Mouse (Mus musculus) gonadal fat pad, adult 2 months (tissue): ENCODE data around the gene Psmc3ip. TPM values are rescaled to one million over a fixed set of nuclear protein-coding genes. Genes with fewer than 3 reads are reported as not detected.
"Not testable (repeated sequence)": the region's sequence is repeated elsewhere in the genome, so short reads cannot be mapped to it uniquely, and the experiment has no call there.

Experiments
- DNase-seq: peaks from one replicate; pipeline ENCODE4 v3.0.0-alpha.2; 2012; ENCODE audit warnings: low read depth
- polyA plus RNA-seq: library from polyadenylated mRNA; depleted of rRNA; stranded (reverse); fragments of >200 nt; gene quantifications from 2 replicates; pipeline ENCODE4 v1.2.3, GENCODE M21; 2012; rRNA removed

The Psmc3ip gene
- 1.5 and 2.9 TPM in 2 replicates for polyA plus RNA-seq

DNA sequence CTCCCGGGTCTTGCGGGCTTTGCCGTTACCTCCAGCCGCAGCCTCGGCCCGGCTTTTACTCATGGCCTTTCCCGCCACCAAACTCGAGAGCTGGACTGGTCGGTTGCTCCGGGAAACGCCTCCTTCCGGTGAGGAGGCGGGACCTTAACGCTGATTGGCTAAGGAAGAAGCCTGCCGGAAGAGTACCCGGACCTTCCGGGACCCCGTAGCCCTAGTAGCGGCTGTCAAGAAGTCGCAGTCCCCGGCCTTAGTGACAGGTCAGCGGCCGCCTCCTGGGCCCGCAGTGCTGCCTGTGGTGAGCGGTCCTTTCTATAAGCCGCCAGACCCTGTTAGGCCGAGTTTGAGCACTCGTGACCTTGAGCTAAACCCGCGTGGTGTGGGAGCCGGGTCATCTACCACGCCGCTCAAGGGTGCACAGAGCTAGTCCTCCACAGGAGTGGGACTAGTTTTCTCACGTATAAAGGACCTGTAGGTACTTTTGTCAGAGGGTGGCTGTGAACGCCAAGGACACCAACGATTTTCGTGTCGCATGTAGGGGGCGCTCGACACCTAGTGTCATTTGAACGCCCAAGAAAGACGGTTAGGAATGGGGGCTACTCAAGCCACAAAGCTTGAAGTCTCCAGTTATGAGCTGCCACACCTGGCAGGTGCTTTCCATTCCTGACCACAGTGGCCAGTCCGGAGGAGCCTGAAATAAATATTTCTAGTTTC, at the start of gene Psmc3ip:
Gene Psmc3ip, minus strand, starts transcription at position 123 of the 711 bp plus-strand sequence.
- DNase-seq = no peak

DNA sequence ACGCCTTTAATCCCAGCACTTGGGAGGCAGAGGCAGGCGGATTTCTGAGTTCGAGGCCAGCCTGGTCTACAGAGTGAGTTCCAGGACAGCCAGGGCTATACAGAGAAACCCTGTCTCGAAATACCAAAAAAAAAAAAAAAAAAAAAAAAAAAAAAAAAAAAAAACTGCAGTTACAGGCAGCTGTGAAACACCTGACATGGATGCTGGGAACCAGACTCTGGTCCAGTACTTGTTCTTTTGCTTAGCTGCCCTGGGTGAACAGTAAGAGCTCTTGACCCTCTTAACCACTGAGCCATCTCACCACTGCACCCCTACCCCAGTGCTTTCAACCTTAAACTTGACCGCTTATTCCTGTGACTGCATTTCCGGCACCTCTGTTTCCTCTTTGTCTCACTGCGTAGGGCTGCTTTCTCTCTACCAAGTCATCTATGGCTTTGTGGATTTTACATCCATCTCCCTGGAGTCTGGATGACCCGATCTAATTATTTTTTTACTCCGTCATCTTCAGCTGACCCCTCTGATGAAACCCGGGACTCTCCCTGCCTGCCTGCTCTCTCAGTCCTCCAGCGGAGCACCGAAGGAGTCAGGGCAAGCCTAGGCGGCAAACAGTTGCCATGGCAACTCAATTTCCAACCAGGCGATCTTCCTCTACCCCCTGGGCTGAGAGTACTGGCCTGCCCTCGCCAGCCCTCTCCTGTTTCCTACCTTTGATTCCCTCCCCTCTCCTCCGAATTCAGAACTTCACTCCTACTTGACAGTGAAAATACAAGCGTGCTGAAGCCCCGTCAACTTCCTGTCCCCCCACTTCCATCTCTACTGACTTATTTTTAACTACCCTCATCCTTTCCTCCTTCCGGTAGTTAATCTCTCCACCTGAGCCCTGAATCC, 48.3 kb upstream of the Psmc3ip start:
- no peak for DNase-seq

DNA sequence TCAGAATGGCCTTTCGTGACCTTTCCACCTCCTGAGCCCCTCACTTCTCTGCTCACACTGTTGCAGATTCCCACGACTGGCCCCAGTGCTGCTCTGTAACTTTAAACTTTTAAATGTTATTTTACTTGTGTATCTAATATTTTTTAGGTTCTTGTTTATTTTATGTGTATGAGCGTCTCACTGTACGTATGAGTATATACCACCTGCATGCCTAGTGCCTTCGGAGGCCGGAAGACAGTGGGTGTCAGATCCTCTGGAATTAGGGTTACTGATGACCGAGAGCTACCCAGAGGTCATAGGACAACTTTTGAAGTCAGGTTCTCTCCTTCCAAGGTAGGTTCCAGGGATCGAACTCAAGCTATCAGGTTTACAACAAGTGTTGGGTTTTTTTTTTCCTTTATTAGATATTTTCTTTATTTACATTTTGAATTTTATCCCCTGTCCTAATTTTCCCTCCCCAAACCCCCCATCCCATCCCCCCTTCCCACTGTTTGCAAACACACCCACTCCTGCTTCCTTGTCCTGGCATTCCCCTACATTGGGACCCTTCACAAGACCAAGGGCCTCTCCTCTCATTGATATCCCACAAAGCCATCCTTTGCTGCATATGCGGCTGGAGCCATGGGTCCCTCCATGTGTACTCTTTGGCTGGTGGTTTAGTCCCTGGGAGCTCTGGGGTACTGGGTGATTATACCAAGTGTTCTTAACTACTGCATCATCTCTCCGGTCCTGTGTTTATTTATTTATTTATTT, 47.2 kb upstream of the Psmc3ip start:
- DNase-seq = no peak

DNA sequence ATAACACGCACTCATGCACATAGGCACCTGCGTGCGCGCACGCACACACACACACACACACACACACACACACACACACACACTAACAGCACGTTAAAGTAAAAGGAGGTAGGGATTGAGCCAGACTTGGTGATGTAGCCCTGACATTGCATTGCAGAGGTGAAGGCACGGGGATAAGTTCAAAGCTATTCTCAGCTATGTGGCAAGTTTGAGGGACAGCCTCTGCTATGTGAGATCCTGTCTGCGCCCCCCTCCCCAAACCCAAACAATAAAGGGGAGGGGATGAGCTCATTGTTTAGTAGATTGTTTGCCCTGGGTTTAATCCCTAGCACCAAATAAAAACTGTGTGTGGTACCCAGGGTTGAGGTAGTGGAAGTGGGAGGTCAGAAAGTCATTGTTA, 45.9 kb upstream of the Psmc3ip start:
- DNase-seq = no peak

DNA sequence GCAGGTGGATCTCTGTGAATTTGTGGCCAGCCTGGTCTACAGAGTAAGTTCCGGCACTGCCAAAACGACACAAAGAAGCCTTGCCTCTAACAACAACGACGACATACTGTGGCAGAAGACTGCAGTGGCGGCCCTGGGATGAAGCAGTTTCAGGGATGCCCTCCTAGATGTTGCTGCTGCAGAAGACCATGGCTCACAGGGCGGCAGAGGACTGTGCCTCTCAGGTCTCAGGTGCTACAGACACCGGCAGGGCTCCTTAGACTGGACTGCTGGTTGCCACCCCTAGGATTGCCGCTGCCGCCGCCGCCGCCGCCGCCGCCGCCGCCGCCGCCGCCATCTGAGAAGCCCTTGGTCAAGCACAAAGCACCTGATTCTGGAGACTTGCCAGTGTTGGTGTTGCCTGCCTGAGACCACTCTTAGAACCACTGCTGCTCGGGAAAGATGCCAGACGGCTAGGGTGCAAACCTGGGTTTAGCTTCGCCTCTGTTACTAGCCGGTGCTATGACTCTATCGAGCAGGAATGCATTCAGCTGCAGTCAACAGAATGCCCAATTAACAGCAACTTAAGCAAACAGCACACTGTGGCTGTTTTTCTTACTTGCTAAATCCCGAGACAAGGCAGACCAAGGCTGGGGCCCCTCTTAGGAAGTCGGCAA, 45.1 kb upstream of the Psmc3ip start:
- DNase-seq = no peak

DNA sequence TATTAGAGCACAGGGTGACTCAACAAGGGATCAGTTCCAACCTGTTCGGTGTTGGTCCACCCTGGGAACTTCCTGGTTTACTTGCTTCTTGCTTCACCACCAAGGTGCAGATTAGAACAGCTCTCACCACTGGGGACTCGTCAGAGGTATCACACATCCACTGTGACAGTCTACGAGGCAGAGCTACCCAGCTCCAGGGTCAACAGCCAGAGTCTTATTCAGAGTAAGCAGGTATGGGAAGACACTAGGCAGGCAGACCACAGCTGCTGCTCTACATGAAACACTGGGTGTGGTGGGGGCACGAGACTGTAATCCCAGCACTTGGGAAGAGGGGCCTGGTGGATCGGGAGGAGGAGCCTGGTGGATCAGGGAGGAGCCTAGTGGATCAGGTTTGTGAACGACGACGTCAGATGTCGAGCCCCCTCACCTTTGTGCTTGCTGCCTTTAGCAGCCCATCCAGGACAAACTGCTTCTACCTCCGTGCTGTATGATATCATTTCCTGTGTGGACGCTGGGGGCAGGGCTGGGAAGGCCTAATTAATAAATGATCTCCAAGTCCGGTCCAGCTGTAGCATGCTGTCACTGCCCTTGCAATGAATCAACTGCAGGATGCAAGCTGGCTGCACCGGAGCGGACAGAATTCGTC, 43.4 kb upstream of the Psmc3ip start:
- no peak for DNase-seq

DNA sequence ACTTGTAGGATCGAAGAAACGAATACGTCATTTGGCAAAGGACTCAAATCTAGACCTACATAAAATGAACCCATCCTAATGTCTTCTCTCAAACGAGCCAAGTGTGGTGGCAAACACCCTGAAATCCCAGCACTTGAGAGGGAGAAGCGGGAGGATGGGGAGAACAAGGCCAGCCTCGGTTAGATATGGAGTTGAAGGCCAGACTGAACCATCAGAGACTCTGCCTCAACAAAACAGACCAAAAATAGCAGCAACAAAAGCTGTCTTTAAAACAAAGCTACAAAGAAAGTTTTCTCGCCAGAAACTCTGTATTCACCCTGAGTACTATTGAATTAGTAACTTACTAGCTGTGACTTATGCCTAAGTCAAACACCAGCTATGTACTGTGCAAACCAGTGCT, 41.8 kb upstream of the Psmc3ip start:
- DNase-seq = no peak

DNA sequence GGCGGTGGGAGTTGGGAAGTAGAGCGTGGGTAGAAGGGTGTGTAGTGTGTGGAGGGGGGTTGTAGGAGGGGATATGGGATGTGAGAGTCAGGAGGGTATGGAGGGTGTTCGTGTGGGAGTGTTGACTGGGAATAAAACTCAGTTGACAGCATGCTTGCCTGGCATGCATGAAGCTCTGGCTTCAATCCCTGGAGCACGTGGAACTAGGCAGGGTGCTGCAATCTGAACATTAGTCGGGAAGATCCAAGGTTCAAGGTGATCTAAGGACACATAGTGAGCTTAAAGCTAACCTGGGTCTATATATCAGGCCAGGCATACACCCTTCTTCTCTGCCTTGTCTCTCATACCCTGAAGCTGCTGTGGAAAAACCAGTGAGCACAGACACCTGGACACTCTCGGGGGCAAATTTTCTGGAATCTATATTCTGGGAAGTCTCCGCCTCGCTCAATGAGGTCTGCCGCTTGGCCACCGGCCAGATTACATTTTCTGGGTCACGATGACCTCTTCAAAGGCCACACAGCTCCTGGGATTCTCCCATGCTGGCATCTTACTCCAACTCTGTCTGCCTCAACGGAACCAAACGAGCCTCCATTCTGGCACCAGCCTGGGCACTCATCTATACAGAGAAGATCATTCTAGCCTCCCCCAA, 39.1 kb upstream of the Psmc3ip start:
- no peak for DNase-seq

DNA sequence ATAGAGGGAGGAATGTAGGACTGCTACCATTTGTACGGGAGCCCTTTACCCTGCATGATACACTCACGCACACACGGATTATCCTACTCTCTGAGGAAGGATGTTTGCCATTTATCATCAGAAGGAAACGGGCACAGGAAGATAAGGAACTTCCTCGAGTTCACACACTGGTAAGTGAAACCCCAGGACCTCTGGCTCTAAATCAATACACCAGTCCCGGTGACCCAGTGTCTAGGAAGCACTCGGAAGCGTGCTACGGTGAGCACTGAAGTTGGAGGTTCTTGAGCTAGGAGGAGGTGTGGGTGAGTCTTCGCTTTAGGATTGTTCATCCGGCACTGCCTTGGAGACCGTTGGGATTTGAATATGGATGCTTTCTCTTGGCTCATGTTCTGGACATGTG, 37.8 kb upstream of the Psmc3ip start:
- DNase-seq = no peak

DNA sequence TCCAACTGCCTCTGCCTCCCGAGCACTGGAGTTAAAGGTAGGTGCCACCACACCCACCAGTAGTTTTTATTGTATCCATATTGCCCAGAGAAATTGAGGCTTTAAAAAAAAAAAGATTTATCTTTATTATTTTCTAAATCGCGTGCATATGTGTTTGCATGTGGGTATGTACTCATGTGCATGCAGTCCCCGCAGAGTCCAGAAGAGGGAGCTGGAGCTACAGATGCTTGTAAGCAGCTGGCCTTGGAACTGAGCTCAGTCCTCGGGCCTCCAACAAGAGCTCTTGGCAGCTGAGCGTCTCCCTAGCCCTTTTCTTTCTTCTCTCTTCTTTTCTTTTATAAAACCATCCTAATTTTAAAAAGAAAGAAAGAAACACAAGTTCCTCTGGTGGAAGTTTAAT, 36.5 kb upstream of the Psmc3ip start:
- DNase-seq = no peak

DNA sequence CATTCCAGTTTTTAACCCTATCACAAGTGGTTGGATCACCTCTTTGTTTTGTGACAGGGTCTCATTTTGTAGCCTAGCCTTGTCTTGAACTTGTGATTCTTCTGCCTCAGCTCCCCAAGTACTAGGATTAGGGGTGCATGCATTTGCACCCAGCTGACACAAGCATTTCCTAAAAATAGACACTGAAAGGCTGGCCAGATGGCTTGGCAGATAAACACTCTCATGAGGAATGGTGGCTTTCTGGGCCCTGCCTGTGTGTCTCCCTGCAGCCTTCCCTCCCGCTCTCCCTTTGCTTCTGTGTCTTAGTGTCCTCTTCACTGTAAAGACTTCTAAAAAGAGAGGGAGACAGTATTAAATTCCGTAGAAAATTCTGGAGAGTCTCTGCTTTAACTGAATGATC, 36.0 kb upstream of the Psmc3ip start:
- no peak for DNase-seq

DNA sequence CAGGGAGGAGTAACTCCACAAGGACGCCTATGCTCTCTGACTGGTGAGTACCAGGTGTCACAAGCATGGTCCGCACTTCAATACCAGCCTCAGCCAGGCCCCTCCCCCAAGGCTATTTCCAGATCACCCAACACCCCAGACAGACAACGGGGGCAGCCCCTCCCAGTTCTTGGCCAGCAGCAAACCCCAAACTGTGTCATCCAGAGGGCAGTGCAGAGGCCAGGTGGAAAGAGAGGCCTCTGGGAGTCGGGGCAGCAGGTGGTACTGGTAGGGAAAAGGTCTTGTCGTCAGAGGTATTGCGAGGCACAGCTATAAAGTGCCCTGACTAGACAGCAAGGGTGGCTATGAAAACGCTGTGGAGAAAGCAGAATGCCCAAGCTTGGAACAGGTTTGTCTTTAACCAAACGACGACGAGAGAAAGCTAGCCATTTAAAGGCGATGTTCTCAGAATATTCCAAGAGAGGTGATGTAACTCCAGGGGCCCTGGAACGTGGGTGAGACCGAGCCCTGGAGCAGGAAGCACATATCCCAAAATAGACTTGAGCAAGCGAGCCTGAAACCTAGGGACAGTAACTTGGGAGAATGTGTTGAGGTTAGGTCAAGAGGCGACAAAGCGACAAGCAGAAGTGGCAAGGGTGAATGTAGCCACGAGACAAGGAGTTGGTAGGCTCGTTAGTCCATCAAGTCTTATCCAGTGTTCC, 35.0 kb upstream of the Psmc3ip start:
- no peak for DNase-seq

DNA sequence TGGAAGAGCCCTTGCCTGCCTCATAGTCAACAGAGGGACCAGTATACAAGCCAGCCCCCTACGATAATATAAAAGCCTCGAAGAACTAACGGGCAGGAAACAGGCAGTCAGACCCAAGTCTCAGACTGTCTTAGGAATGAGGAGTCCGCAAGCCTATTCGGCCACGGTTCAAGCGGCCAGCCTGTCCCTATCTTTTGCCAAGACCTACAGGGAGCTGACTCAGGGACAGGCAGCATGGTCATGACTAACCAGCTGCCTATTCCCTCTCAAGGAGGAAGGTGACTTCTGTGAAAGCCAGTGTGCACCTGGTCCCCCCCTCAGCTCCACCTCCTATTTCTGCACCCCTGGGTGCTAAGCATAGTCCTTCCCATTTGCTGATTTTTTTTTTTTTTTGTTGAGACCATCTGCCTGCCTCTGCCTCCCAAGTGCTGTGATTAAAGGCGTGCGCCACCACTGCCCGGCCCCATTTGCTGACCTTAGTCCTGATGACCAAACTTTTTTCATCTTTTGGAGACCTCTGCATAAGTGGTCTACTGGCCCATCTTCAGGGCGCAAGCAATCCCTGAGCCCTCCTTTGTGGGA, 33.9 kb upstream of the Psmc3ip start:
- DNase-seq = no peak

DNA sequence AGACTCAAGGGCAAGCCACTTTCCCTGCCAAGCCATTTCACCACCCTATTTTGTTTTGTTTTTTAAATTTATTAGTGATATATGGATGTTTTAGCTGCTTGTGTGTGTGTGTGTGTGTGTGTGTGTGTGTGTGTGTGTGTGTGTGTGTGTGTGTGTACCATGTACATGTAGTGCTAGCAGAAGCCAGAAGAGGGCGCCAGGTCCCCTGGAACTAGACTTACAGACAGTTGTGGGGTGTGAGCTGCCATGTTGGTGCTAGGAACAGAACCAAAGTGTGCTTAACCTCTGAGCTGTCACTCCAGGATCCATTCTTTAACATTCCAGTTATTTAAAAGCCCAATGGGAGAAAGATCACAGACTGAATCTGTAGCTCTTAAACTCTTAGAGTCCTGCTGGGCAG, 31.8 kb upstream of the Psmc3ip start:
- DNase-seq = no peak

DNA sequence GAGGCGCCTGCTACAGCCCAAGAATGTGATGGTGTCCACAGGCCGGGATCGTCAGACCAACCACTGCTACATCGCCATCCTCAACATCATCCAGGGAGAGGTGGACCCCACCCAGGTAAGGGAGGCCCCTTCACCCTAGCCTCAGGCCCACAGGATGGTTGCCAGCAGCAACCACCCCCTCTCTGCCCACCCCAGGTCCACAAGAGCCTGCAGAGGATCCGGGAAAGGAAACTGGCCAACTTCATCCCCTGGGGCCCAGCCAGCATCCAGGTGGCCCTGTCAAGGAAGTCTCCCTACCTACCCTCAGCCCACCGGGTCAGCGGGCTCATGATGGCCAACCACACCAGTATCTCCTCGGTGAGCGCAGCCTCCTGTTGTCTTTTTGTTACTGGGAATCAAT, 29.8 kb upstream of the Psmc3ip start:
- DNase-seq = not testable (repeated sequence)

DNA sequence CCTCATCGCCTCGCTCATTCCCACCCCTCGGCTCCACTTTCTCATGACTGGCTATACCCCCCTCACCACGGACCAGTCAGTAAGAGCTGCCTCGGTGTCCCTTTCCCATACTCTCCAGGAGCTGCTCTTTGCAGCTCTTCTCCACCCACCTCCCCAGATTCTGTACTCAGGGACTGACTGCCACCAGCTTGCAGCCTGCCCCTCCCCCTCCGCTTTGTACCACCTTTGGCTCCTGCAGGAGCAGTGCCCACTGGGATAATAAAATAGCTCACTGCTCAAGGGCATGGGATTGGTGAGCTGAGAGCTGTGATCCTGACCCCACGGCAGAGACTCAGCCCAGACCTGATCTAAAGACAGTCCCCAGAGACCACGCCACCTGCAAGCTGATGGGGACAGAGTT, 29.3 kb upstream of the Psmc3ip start:
- DNase-seq = not testable (repeated sequence)

DNA sequence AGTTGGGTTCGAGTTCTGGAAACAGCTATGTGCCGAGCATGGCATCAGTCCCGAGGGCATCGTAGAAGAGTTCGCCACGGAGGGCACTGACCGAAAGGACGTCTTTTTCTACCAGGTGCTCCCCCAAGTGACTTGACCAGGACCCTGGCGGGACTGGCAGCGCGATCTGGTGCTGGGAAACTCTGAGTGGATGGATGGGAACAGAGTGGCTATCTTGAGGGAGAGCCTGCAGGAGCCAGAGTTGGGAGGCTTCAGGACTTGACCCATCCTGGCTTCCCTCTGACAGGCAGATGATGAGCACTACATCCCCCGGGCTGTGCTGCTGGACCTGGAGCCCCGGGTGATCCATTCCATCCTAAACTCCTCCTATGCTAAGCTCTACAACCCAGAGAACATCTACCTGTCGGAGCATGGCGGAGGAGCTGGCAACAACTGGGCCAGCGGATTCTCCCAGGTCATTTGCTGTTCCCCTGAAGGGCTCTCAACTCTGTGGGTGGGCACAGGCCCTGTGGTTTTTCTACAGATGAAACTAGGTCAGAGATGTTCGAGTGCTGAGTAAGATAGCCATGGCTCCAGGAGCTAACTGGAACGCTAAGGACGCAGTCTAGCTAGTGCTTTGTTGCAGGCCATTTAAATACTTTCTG, 25.4 kb upstream of the Psmc3ip start:
- no peak for DNase-seq

DNA sequence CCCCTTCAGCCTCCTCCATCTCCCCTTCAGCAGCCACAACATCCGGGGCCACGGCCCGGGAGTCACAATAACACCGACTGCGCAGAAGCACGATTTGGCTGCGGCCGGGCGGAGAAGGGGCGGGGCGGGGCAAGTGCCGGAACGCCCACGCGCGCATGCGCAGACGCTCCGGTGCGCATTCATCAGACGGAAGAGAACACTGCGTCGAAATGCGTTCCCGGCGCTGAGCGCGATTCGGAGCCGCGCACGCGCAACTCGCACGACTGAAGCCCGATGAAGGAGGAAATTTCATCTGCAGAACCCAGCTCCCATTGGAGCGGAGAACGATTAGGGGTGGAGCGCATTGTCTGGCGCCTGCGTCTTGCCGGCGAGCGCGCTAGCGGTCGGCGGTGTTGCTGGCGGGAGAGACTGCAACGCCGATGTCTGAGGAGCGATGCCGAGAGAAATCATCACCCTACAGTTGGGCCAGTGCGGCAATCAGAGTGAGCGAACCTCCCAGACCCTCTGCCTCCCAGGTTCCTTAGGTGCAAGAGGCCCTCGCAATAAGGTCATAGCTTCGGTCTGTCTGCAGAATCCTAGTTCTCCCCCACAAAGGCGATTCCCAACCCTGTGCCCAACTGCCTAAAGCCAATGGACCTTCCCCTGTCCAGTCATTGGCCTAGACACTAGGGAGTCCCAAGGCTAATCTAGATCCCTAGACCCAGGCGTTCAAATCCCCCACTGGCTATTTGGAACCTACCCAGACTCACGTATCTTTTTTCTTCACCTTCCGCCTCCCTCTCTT, 24.7 kb upstream of the Psmc3ip start, which contains the start of the genes Retreg3 and Tubg1:
Gene Retreg3, minus strand, starts transcription at position 133 of the 784 bp plus-strand sequence.
Gene Tubg1, plus strand, starts transcription at position 178 of the 784 bp plus-strand sequence.
- peak; percentile 83 for DNase-seq
